Mouse (Mus musculus) urinary bladder, adult 2 months (tissue): ENCODE data around the gene Atp6v1e2. TPM values are rescaled to one million over a fixed set of nuclear protein-coding genes. Genes with fewer than 3 reads are reported as not detected.

ENCODE experiments used
- DNase-seq: peaks from one replicate; pipeline ENCODE4 v3.0.0; 2022; ENCODE audit warnings: low spot score
- polyA plus RNA-seq: library from polyadenylated mRNA; depleted of rRNA; stranded (reverse); fragments of >200 nt; gene quantifications from 2 replicates; pipeline ENCODE4 v1.2.3, GENCODE M21; 2012

The Atp6v1e2 gene
- polyA plus RNA-seq, 1 experiment, result not detected

- no peak for DNase-seq
Measured at GRCm38 (mm10) chr17:86965121-86965520, 17.4 kb upstream of the Atp6v1e2 start.

GRCm38 (mm10) chr17:86964502-86964901 is 16.8 kb upstream of the Atp6v1e2 start:
- DNase-seq, result no peak

- DNase-seq, result no peak
Measured at GRCm38 (mm10) chr17:86964041-86964440, 16.3 kb upstream of the Atp6v1e2 start.

- no peak for DNase-seq
Measured at GRCm38 (mm10) chr17:86963586-86963902, 15.8 kb upstream of the Atp6v1e2 start.

GRCm38 (mm10) chr17:86962894-86963585 is 15.3 kb upstream of the Atp6v1e2 start, which contains the start of gene Rhoq:
Rhoq (plus strand) TSS chr17:86963082.
- DNase-seq, result peak; percentile 82

GRCm38 (mm10) chr17:86962297-86962893 is 14.7 kb upstream of the Atp6v1e2 start:
- DNase-seq, result peak; percentile 54

- DNase-seq, result no peak
Measured at GRCm38 (mm10) chr17:86961301-86961841, 13.7 kb upstream of the Atp6v1e2 start.

- DNase-seq, result no peak
Measured at GRCm38 (mm10) chr17:86957968-86958367, 10.3 kb upstream of the Atp6v1e2 start.

- no peak for DNase-seq
Measured at GRCm38 (mm10) chr17:86957239-86957638, 9.5 kb upstream of the Atp6v1e2 start.

GRCm38 (mm10) chr17:86948801-86949200 is 1.1 kb upstream of the Atp6v1e2 start:
- DNase-seq, result no peak

- no peak for DNase-seq
Measured at GRCm38 (mm10) chr17:86946078-86946477, 1.6 kb downstream of the Atp6v1e2 start.

GRCm38 (mm10) chr17:86943158-86943557 is 4.5 kb downstream of the Atp6v1e2 start:
- no peak for DNase-seq

- no peak for DNase-seq
Measured at GRCm38 (mm10) chr17:86942112-86942511, 5.6 kb downstream of the Atp6v1e2 start.

GRCm38 (mm10) chr17:86938683-86939082 is 9.0 kb downstream of the Atp6v1e2 start:
- no peak for DNase-seq

GRCm38 (mm10) chr17:86937497-86938155 is 10.1 kb downstream of the Atp6v1e2 start:
- peak; percentile 50 for DNase-seq

- DNase-seq, result no peak
Measured at GRCm38 (mm10) chr17:86937064-86937463, 10.6 kb downstream of the Atp6v1e2 start.

- no peak for DNase-seq
Measured at GRCm38 (mm10) chr17:86932896-86933295, 14.8 kb downstream of the Atp6v1e2 start.

- no peak for DNase-seq
Measured at GRCm38 (mm10) chr17:86929981-86930380, 17.7 kb downstream of the Atp6v1e2 start.

- DNase-seq, result no peak
Measured at GRCm38 (mm10) chr17:86929355-86929754, 18.3 kb downstream of the Atp6v1e2 start.

- no peak for DNase-seq
Measured at GRCm38 (mm10) chr17:86926836-86927235, 20.9 kb downstream of the Atp6v1e2 start.

GRCm38 (mm10) chr17:86924679-86925078 is 23.0 kb downstream of the Atp6v1e2 start:
- no peak for DNase-seq

GRCm38 (mm10) chr17:86919729-86920128 is 28.0 kb downstream of the Atp6v1e2 start:
- DNase-seq, result no peak

GRCm38 (mm10) chr17:86918786-86919185 is 28.9 kb downstream of the Atp6v1e2 start:
- DNase-seq, result no peak
